Mouse (Mus musculus): ENCODE data around the gene Sugct. TPM values are rescaled to one million over a fixed set of nuclear protein-coding genes. Genes with fewer than 3 reads are reported as not detected.

Sugct gene
- polyA plus RNA-seq, 1 experiment from 2014 or later, result 4.9 TPM

GRCm38 (mm10) chr13:16817471-16817870 lies 877.9 kb downstream of the Sugct start:
- no peak overlapping the region for H3K9ac ChIP-seq
- H3K9me3 ChIP-seq (replicated peaks), result no peaks in the 10 kb centered on the region
- H3K27me3 ChIP-seq (replicated peaks), result no peaks in the 10 kb centered on the region
- no peak overlapping the region for H3K27ac ChIP-seq (ENCODE audit: poor library complexity, severe bottlenecking)
- no peak overlapping the region for H3K4me3 ChIP-seq
- no peaks in the 10 kb centered on the region for H3K4me1 ChIP-seq (replicated peaks)
- no peak for ATAC-seq (ENCODE audit: insufficient number of reproducible peaks, low FRiP score)
- no peaks in the 10 kb centered on the region for H3K36me3 ChIP-seq
- 75% methylated on average over 6 of the region's 6 CpGs for WGBS
- no peak overlapping the region for H3K4me2 ChIP-seq

GRCm38 (mm10) chr13:16816747-16817146 lies 878.6 kb downstream of the Sugct start:
- no peak for ATAC-seq (ENCODE audit: insufficient number of reproducible peaks, low FRiP score)
- no peaks in the 10 kb centered on the region for H3K9me3 ChIP-seq (replicated peaks)
- H3K27me3 ChIP-seq (replicated peaks), result no peaks in the 10 kb centered on the region
- H3K36me3 ChIP-seq, result no peaks in the 10 kb centered on the region
- H3K4me3 ChIP-seq, result no peak overlapping the region
- no peak overlapping the region for H3K4me2 ChIP-seq
- H3K27ac ChIP-seq (ENCODE audit: poor library complexity, severe bottlenecking), result no peak overlapping the region
- no peaks in the 10 kb centered on the region for H3K4me1 ChIP-seq (replicated peaks)
- H3K9ac ChIP-seq, result no peak overlapping the region
- 69% methylated on average over 5 of the region's 5 CpGs for WGBS

GRCm38 (mm10) chr13:16812268-16812667 lies 883.1 kb downstream of the Sugct start:
- no peaks in the 10 kb centered on the region for H3K9me3 ChIP-seq (replicated peaks)
- 76% methylated on average over 2 of the region's 2 CpGs for WGBS
- no peaks in the 10 kb centered on the region for H3K27me3 ChIP-seq (replicated peaks)
- no peaks in the 10 kb centered on the region for H3K36me3 ChIP-seq
- H3K4me2 ChIP-seq, result no peak overlapping the region
- H3K4me1 ChIP-seq (replicated peaks), result no peaks in the 10 kb centered on the region
- H3K9ac ChIP-seq, result no peak overlapping the region
- no peak overlapping the region for H3K27ac ChIP-seq (ENCODE audit: poor library complexity, severe bottlenecking)
- no peak for ATAC-seq (ENCODE audit: insufficient number of reproducible peaks, low FRiP score)
- H3K4me3 ChIP-seq, result no peak overlapping the region

Other genes with a start within 250 kb of the Sugct start
- gene Mplkip, start 361 bp downstream of the Sugct start, polyA plus RNA-seq (2016; fragmentation: Nextera tagmentation; extraction: Ambion mirVana), result 35.5 and 36.4 TPM in 2 replicates
- gene Cdk13, start 109.5 kb upstream of the Sugct start, polyA plus RNA-seq (2016; fragmentation: Nextera tagmentation; extraction: Ambion mirVana), result 13.0 and 18.6 TPM in 2 replicates
- gene Rala, start 248.7 kb upstream of the Sugct start, polyA plus RNA-seq (2016; fragmentation: Nextera tagmentation; extraction: Ambion mirVana), result 80.0 and 86.1 TPM in 2 replicates

Data from heart, embryonic 12.5 days (tissue).